Mouse (Mus musculus): ENCODE measurements at regions not wholly inside any gene's neighbourhood (a gene's known extent, or its start where the extent isn't known, plus 50 kb on each side); places are given as distances from the start of the nearest gene placed in this dataset.

- DNase-seq (ENCODE audit: low spot score in 2 of 2), result peak in 1 of 2 experiments; percentile 27
These were observed 207.0 kb upstream of the Ufl1 start for GRCm38 (mm10) chr4:25488479-25489069.

GRCm38 (mm10) chr4:25483621-25483933 is 202.0 kb upstream of the Ufl1 start:
- DNase-seq (ENCODE audit: low spot score in 2 of 2), result no peak

DNA sequence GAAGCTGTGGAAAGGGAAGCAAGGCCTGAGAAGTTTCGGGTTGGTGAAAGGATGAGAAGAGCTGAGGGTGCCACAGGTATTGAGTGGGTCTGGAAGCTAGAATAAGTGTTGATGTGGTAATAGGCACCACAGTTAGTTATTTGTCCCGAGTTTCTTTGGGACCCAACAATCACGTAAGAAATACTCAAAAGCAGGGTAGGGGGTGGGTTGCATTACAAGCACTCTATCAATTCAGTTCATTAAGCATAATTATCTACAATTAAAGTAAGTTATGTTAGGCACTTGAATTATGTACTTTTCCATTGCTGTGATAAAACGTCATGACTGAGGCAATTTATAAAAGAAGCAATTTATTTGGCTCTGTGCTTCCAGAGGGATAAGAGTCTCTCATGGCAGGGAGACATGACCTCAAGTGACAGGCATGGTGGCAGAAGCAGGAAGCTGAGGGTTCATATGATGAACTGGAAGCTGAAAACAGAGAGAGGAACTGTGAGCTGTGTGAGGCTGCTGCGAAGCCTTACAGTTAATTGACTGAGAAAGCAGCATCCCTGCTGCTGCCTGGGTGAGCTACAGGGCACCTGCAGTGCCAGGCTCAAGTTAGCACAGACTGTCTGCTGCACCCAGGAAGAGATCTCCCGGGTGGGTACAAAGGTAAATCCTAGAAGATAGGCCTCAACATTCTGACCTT is 201.5 kb upstream of the Ufl1 start:
- no peak for DNase-seq (ENCODE audit: low spot score in 2 of 2)

DNA sequence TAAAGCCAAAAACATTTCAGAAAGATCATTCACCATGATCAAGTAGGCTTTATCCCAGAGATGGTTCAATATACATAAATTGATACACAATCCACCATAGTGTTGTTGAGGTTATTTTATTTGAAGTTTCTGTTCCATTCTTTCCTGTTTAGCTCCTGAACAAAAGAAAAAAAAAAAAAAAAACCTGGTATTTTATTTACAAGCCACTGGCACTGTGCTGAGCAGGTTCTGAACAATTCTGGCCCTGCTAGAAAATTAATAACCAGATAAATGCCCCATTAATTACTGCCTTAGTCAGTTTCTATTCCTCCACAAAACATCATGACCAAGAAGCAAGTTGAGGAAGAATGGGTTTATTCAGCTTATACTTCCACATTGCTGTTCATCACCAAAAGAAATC is 191.4 kb upstream of the Ufl1 start:
- DNase-seq (ENCODE audit: low spot score in 2 of 2), result no peak

DNA sequence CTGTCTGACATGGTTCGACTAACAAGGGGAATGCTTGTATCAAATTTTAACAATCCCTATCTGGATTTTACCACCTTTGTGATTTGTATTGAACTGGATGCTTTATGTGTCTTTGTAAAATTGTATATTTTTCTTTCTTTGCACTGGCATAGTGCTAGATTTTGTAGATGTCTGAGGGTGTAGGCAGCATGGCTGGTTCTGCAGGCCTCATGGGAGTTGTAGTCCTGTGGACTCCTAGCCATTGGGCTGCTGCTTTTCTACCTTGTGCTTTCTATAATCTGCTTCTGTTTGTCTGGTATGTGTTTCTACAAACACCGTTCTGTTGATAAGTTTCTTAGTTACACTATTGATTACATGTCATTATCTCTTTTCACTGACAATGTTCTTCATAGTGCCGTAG is 184.9 kb upstream of the Ufl1 start:
- DNase-seq (ENCODE audit: low spot score in 2 of 2), result no peak

DNA sequence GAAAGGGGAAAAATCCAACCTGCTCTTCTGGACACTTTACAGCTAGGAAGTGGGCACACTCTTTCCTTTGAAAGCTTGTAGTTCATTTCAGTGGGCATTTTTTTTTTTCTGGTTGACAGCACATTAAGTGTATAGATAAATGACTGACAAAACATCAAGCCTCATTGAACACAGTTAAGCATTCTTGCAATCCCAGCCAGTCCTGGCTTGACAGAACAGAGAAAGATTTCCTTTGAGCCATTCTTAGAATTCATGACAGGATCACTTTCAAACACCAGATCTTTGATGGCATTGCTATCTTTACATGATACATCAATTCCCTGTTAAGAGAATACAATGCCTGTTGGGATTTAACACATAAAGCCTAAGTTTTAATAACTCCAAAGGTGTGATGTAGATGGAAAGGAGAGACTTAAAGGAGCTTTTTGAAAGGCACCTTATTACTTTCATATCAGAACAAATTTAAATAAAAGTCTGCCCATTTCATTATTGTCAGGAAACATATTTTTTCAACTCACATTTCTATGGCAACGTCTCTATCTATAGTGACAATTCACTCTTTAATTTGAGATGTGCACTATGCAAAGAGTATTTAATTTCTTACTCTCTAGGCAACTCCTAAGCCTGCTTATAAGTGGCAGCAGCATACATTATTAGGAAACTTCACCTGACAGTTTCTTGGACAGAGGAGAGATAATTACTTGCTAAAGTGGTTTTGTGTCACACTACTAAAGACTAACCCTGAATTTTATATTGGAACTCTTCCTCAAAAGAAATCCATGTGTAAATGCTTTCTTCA is 183.4 kb upstream of the Ufl1 start:
- DNase-seq (ENCODE audit: low spot score in 2 of 2), result no peak

DNA sequence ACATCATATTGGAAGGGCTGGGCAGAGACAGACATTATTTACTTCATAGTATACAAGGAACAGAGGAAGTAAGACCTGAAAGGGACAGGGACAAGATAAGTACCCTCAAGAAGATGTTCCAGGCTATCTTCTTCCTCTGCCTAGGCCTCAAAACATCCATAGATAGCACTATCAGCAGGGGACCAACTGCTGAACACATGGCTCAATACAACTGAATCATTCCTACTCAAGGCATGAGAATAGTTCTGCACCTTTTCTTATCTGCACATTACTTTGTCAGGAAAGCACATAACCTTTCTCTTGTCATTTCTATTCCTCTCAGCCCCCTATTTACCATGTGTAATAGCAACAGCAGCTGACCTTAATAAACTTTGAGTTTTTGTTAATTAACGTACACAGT is 182.4 kb upstream of the Ufl1 start:
- no peak for DNase-seq (ENCODE audit: low spot score in 2 of 2)

DNA sequence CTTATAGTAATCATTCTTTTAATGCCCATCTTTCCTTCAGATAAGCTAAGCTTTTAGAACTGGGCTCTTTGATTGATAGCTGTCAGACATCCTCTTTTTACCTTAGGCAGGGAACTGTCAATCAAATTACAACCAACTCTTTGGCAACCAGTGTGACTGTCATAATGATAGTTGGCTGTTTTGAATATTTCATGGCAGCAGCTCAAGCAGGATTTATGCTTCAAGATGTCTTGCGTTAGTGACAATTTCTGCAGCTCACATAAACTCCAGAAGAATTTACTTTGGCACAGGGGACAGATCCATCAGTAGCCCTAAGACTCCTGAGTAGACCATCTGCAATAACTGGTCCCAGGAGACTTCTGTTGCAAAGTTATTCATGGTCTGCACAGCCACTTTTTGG is 178.5 kb upstream of the Ufl1 start:
- no peak for DNase-seq (ENCODE audit: low spot score in 2 of 2)

DNA sequence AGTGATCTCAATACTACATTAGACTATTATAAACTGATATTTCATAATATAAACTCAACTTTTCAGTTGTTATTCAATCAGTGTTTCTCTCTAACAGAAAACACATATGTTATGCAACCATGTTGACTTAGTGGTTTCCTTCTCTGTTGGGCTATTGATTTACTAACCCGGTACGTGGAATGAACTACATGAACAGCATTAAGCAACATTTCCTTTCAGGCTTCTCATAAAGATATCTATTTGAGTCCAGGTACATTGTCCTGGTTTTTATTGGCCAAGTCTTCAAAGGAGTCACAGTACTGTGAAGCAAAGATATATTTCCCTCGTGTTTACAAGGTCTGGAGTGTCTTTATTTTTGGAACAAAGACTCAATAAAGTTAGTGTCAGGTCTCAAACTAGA is 173.1 kb upstream of the Ufl1 start:
- no peak for DNase-seq (ENCODE audit: low spot score in 2 of 2)

DNA sequence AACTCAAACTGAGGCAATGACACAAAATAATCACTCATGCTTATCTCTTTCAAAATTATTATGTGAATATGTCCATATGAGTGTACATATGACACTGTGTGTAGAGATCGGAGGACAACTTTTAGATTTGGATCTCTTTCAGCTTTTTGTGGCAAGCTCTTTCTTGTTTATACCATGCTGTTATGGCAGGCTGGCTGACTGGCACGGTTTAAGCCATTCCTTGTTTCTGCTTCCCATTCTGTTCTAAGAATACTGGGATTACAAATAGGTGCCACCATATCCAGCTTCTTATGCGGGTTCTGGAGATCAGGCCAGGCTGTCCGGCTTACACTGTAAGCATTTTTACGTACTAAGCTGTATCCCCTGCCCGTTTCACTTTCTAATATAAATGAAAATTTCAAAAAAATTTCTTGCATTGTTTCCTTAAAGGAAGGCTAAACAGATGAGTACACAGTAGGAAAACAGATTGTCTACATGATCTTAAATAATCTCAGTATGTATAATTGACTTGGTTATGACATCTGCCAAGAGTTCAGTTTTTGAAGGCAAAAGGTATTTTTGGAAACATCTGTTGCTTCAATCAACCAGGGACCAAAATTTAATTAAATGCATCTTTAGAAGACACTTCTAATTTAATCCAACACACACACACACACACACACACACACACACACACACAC is 171.6 kb upstream of the Ufl1 start:
- DNase-seq (ENCODE audit: low spot score in 2 of 2), result no peak

- DNase-seq (ENCODE audit: low spot score in 2 of 2), result no peak
These were observed 170.2 kb upstream of the Ufl1 start for GRCm38 (mm10) chr4:25451865-25452264.

DNA sequence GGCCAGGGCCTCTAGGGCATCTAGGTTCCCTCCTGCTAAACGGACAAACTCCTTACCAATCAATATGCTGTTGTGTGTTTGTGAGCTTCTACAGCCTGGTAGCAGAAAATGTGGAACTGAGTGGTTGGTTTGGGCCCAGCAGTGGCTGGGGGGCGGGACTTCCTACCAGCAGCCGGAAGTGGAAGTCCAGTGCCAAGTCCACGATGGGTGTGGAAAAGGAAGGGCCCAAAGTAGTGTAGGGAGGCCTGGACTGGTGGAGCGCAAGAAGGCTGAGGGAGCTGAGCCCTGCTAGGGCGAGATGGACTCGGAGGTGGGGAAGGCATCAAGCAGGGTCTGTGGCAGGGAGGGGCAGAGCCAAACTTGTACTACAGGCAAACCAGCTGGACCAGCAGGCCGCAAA is 150.6 kb upstream of the Ufl1 start:
- DNase-seq (ENCODE audit: low spot score in 2 of 2), result no peak

- no peak for DNase-seq (ENCODE audit: low spot score in 2 of 2)
These were observed 134.7 kb upstream of the Ufl1 start for GRCm38 (mm10) chr4:25416330-25416729.

- no peak for DNase-seq (ENCODE audit: low spot score in 2 of 2)
These were observed 128.8 kb upstream of the Ufl1 start for GRCm38 (mm10) chr4:25410440-25410839.

DNA sequence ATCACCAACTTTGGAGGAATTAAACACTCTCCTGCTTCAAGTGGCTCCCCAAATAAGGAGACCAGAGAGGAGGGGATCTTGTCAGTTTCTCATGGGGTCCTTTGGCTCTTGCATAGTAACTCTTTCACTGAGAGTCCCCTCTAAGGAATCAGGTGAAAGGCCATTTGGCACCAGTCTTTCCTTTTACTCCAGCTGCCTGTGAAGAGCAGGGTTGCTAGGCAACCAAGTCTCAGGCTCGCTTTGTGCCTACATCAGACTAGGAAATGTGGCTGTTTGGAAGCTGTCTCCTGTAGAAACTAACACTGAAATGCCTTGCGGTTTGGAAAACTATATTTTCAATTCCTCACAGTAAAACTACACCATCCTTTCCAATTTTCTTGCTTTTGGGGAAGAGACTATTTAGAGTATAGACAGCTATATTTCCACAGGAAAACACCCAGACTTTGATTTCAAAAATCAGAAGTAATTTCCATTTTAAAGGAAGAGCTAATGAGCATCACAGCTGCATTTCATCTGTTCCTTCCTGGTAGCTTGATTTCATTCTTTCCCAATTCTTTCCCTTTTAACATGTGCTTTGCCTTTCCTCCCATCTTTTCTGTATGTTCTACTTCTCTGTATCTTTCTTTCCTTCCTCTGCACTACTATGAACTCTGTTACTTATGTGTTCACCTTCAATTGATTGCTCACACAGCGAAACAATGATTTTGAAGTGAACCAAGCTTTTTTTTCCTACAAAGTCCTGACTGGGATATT is 127.3 kb upstream of the Ufl1 start:
- peak; percentile 40 to 64 for DNase-seq (ENCODE audit: low spot score in 2 of 2)

DNA sequence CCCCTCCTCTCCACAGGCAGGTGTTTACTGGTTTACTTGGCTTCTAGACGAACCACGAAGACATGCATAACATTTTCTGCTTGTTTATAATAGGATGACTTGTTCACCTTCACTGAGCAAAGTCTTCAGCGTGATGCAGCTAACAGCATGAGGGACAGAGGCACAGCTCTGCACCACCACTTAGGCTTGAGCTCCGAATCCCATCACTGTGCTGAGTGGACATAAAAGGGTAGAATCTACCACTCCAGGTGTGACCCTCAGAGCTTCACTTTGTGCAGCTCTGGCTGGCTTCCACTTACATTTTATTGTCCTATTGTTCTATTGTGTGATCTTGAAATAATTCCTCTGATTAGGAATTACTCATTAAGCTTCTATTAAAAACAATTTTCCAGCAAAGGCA is 126.2 kb upstream of the Ufl1 start:
- DNase-seq (ENCODE audit: low spot score in 2 of 2), result no peak

DNA sequence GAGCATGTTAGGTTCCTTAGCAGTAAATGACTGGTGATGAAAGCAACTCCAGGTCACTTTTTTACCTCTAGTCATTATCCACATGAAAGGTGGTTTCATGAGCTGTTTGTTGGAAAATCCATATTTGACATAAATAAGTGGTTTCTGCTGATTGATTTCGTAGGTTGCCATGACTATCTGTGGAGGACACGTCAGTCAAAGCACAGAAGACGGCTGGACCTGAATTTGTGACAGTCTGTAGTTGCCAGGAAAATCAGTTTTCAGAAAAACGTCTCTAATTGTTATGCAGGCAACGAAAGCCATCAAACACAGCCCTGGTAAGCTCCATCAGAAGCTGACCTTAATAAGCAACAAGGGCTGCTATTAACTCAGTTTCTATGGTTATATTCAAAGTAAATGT is 107.9 kb upstream of the Ufl1 start:
- no peak for DNase-seq (ENCODE audit: low spot score in 2 of 2)

DNA sequence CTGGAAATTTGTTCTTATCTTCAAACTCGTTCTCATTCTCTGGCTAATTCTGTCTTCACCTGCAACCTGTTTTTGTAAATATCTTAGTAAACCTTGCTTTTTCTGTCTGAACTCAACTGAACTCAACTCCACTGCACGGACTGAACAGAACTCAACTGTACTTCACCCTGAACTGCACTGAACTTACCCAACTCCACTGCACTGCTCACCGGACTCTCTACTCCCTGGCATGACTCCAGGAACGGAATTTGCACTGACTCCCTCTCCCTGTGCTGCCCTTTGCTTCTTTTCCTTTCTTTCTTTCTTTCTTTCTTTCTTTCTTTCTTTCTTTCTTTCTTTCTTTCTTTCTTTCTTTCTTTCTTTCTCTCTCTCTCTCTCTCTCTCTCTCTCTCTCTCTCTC is 90.4 kb upstream of the Ufl1 start:
- no peak for DNase-seq (ENCODE audit: low spot score in 2 of 2)

GRCm38 (mm10) chr4:25364402-25364801 is 82.8 kb upstream of the Ufl1 start:
- no peak for DNase-seq (ENCODE audit: low spot score in 2 of 2)

- no peak for DNase-seq (ENCODE audit: low spot score in 2 of 2)
These were observed 56.0 kb upstream of the Ufl1 start for GRCm38 (mm10) chr4:25337638-25338037.

Measured in layer of hippocampus, adult 18-20 months (tissue).